Mouse (Mus musculus): ENCODE results near the gene Imp4. TPM values are rescaled to one million over a fixed set of nuclear protein-coding genes. Genes with fewer than 3 reads are reported as not detected.

The Imp4 gene
- polyA plus RNA-seq, 1 experiment from 2014 or later, result 73.8 TPM

DNA sequence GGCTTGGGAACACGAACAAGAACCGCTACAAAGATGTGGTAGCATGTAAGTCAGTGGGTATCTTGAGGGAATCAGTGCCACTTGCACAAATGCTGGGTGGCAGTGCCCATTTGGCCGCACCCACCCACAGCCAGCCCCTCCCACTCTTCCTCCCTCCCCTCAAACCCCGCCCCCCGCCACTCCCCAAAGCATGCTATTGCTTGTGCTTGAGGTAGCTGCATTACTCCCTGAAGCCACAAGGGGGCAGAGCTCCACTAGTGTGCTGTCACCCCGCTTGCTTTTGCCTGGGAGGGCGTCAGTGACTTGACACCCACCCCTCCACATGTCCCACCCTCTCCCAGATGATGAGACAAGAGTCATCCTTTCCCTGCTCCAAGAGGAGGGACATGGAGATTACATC lies 23.1 kb downstream of the Imp4 start:
- H3K9ac ChIP-seq, result no peak overlapping the region
- H3K4me3 ChIP-seq (replicated peaks), result no peak overlapping the region
- no peaks in the 10 kb centered on the region for H3K36me3 ChIP-seq
- WGBS (ENCODE audit: insufficient replicate concordance), result 20% methylated on average over 7 of the region's 7 CpGs
- peak; percentile 61 for DNase-seq
- ATAC-seq (ENCODE audit: low read depth), result peak; percentile 22; the same call in 1 of the 2 replicates
- peaks cover 25% of the 10 kb centered on the region for H3K4me1 ChIP-seq (replicated peaks)
- no peak overlapping the region for H3K4me2 ChIP-seq
- H3K27ac ChIP-seq, result no peak overlapping the region
- peaks cover 17% of the 10 kb centered on the region for H3K27me3 ChIP-seq
- no peaks in the 10 kb centered on the region for H3K9me3 ChIP-seq (replicated peaks)

DNA sequence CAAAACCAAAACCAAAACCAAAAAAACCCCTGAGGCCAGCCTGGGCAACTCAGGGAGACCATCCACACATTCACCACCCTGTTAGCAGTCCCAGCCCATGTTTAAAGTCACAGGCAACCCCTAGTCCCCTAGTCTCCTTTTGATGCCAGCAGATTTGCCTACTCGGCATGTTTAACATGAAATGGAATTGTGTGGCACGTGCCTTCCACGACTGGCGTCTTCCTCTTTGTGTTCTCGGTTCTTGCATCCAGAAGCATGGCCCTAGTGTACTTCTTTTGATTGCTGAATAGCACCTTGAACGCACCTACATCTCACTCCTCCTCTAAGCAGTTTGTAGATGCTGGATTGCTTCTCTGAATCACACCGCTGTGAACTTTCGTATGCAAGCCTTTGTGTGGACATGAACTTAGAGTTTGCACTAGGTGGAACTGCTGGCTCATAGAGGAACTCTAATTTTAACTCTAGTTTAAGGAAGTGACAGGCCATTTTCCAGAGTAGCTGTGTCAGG lies 24.7 kb downstream of the Imp4 start:
- whole genome bisulfite sequencing (ENCODE audit: insufficient replicate concordance), result 41% methylated on average over 8 of the region's 8 CpGs
- peak overlapping the region; percentile 48; the same call in 1 of the 2 replicates for H3K27ac ChIP-seq
- peaks cover 3% of the 10 kb centered on the region; the same call in 1 of the 2 replicates for H3K27me3 ChIP-seq
- H3K9ac ChIP-seq, result no peak overlapping the region
- no peaks in the 10 kb centered on the region for H3K36me3 ChIP-seq
- no peak for ATAC-seq (ENCODE audit: low read depth)
- H3K4me1 ChIP-seq (replicated peaks), result peaks cover 22% of the 10 kb centered on the region
- no peaks in the 10 kb centered on the region for H3K9me3 ChIP-seq (replicated peaks)
- no peak overlapping the region for H3K4me2 ChIP-seq
- no peak overlapping the region for H3K4me3 ChIP-seq (replicated peaks)
- no peak for DNase-seq

DNA sequence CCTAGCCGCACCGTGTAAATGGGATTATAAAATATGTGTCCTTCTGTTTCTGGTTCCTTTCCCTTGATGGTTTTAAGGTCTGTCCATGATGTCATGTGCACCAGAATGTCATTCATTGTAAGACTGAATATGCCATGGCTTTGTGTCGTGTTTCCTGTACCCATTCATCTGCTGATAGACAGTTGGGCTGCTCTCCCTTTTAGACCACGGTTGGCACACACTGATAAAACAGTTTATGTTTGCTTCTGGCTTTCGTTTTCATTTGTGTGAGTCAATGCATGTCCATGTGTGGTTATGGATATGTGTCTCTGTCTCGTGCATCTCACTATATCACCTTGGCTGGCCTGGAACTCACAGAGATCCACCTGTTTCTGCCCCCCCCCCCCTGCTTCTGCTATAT lies 25.8 kb downstream of the Imp4 start:
- 36% methylated on average over 6 of the region's 6 CpGs for WGBS (ENCODE audit: insufficient replicate concordance)
- no peaks in the 10 kb centered on the region; the same call in 1 of the 2 replicates for H3K27me3 ChIP-seq
- peaks cover 15% of the 10 kb centered on the region for H3K4me1 ChIP-seq (replicated peaks)
- H3K36me3 ChIP-seq, result no peaks in the 10 kb centered on the region
- H3K4me2 ChIP-seq, result no peak overlapping the region
- no peaks in the 10 kb centered on the region for H3K9me3 ChIP-seq (replicated peaks)
- H3K9ac ChIP-seq, result no peak overlapping the region
- H3K27ac ChIP-seq, result no peak overlapping the region
- ATAC-seq (ENCODE audit: low read depth), result peak; percentile 47
- no peak overlapping the region for H3K4me3 ChIP-seq (replicated peaks)
- DNase-seq, result no peak

DNA sequence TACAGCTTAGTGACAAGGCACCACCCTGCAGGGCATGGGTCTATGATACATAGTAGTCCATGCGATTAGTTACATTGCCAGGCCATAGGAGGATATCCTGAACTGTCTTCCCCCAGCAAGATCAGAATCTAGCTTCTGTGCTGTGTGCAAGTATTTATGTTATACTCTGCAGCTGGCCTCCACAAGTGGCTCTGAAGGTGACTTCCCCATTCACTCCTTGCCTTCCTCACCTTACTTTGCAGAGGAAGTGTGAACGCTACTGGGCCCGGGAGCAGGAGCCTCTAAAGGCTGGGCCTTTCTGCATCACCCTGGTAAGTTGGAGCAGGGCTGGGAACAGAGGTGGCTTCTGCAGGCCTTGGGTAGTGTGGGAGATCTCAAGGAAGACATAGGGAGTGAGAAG lies 28.4 kb downstream of the Imp4 start:
- 27% methylated on average over 3 of the region's 3 CpGs for WGBS (ENCODE audit: insufficient replicate concordance)
- no peak overlapping the region for H3K4me2 ChIP-seq
- peaks cover 7% of the 10 kb centered on the region; the same call in 1 of the 2 replicates for H3K27me3 ChIP-seq
- DNase-seq (no peak), ATAC-seq (ENCODE audit: low read depth) (no peak)
- H3K4me3 ChIP-seq (replicated peaks), result no peak overlapping the region
- H3K4me1 ChIP-seq (replicated peaks), result peaks cover 16% of the 10 kb centered on the region
- no peaks in the 10 kb centered on the region for H3K36me3 ChIP-seq
- no peaks in the 10 kb centered on the region for H3K9me3 ChIP-seq (replicated peaks)
- H3K27ac ChIP-seq, result no peak overlapping the region
- no peak overlapping the region for H3K9ac ChIP-seq

DNA sequence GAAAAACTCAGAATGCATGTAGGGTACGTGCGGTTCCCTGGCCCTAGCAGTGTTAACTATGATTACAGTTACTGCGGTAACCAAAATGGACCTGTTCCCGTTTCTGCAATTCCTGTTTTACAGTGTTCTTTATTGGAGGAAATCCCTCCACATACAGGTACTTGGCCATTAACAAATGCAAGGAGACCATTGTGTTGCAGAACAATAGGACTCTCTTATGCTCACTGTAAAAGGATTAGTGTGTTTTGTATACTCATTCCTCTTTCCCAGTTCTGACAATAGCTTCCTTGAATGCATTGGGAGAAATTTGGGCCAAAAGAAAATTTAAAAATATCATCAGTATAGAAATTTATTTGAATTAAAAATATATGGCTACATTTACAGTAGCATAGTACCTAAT lies 28.8 kb downstream of the Imp4 start:
- DNase-seq (no peak), ATAC-seq (ENCODE audit: low read depth) (no peak)
- WGBS (ENCODE audit: insufficient replicate concordance), result 63% methylated on average over 4 of the region's 4 CpGs
- H3K4me3 ChIP-seq (replicated peaks), result no peak overlapping the region
- H3K36me3 ChIP-seq, result no peaks in the 10 kb centered on the region
- no peaks in the 10 kb centered on the region for H3K9me3 ChIP-seq (replicated peaks)
- no peak overlapping the region for H3K27ac ChIP-seq
- H3K27me3 ChIP-seq, result peaks cover 11% of the 10 kb centered on the region
- no peak overlapping the region for H3K4me2 ChIP-seq
- no peak overlapping the region for H3K9ac ChIP-seq
- H3K4me1 ChIP-seq (replicated peaks), result peaks cover 20% of the 10 kb centered on the region

DNA sequence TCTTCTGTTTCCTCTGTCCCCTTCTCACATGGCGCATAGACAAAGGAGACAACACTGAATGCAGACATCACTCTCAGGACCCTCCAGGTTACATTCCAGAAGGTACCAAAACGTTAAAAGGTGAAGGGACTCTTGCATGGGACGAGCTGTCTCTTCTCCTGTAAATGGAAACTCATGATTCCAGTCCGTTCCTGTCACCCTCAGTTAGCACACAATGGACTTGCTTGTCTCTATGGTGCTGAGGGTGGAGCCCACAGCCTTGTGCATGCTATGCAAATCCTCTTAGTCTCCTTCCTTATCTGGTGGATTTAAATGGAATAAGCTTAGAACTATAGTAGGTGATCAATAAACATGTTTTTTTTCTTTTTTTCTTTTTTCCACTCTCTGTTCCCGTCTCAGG lies 30.1 kb downstream of the Imp4 start:
- H3K27me3 ChIP-seq, result peaks cover 14% of the 10 kb centered on the region
- ATAC-seq (ENCODE audit: low read depth), result no peak
- no peak overlapping the region for H3K4me3 ChIP-seq (replicated peaks)
- H3K9me3 ChIP-seq (replicated peaks), result no peaks in the 10 kb centered on the region
- H3K27ac ChIP-seq, result no peak overlapping the region
- H3K9ac ChIP-seq, result no peak overlapping the region
- no peak overlapping the region for H3K4me2 ChIP-seq
- H3K36me3 ChIP-seq, result no peaks in the 10 kb centered on the region
- peaks cover 21% of the 10 kb centered on the region for H3K4me1 ChIP-seq (replicated peaks)
- WGBS (ENCODE audit: insufficient replicate concordance), result 58% methylated on average over 5 of the region's 5 CpGs
- DNase-seq, result no peak

DNA sequence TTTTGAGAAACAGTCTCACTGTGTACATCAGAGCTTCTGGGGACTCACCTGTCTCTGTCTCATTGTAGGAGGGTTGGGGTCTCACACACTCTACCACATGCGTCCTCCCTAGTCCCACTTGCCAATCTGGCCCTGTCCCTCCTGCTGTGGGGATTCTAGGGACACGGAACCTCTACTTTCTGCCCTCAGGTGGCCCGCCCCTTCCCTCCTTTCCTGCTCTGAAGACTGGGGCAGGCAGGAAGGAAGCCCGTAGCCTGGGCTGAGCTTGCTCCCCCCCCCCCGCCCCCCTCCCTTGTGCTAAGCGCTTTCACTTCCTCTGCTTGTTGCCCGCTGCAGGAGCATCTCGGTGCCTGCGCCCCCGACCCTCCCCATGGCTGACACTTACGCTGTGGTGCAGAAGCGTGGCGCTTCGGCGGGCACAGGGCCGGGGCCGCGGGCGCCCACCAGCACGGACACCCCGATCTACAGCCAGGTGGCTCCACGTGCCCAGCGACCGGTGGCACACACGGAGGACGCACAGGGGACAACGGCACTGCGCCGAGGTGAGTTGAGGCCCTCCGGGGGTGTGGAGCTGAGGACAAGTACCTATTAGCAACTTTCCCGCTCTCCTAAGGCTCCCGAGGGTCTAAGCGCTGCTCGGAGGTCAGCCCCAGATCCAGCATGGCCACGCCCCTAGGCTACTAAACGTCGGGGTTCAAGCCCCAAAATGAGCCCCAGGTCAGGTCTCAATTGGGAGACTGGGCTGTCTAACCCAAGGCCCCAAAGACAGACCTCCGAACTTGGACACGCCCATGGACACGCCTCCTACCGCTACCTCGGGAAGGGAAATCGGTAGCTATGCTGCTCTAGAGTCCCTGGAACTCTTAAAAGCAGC lies 33.0 kb downstream of the Imp4 start:
- Histone ChIP-seq H3K4me2 (peak overlapping the region; percentile 84), H3K27ac (peak overlapping the region; percentile 5), H3K4me3 (replicated peaks) (peak overlapping the region; percentile 61), H3K4me1 (replicated peaks) (peaks cover 21% of the 10 kb centered on the region), H3K9me3 (replicated peaks) (no peaks in the 10 kb centered on the region), H3K9ac (peak overlapping the region; percentile 62), H3K27me3 (peaks cover 14% of the 10 kb centered on the region), H3K36me3 (no peaks in the 10 kb centered on the region)
- WGBS (ENCODE audit: insufficient replicate concordance), result 1% methylated on average over 42 of the region's 43 CpGs
- DNase-seq, result peak; percentile 56
- ATAC-seq (ENCODE audit: low read depth), result peak; percentile 75

DNA sequence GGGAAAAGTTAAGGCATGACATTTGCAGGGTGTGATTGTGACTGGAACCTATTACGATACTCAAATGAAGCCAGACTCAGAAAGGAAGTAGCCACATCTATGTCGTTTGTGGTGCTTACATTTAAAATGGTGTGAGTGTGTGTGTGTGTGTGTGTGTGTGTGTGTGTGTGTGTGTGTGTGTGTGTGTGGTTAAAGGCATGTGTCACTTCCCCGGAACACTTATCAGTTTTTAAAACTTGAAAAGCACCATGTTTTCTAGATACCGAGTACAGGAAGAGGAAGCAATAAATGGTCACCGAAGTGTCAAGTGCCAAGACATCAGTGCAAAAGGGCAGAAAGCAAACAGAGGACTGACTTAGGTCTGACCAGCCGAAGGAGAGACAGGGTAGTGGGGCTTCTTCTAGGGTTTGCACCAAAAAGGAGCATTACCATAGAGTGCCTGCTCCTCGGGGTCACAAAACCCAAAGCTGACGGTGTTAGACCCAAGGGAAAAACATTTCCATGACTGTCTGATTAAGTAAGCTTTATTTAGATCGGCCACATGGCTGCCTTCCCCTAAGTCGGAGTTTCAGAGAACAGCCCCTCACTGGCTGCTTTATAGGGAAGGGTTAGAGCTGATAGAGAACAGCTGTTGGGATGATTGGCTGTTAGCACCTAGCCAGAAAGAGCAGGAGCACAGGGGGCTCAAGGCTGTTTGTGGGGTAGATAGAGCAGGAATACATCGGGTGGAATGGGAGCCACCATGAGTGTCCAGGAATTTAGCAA lies 39.4 kb downstream of the Imp4 start:
- WGBS (ENCODE audit: insufficient replicate concordance), result 15% methylated on average over 11 of the region's 11 CpGs
- no peaks in the 10 kb centered on the region for H3K27me3 ChIP-seq
- DNase-seq, result no peak
- H3K36me3 ChIP-seq, result no peaks in the 10 kb centered on the region
- H3K4me2 ChIP-seq, result no peak overlapping the region
- H3K27ac ChIP-seq, result no peak overlapping the region
- no peak for ATAC-seq (ENCODE audit: low read depth)
- no peak overlapping the region for H3K4me3 ChIP-seq (replicated peaks)
- H3K9ac ChIP-seq, result no peak overlapping the region
- peaks cover 3% of the 10 kb centered on the region for H3K4me1 ChIP-seq (replicated peaks)
- no peaks in the 10 kb centered on the region for H3K9me3 ChIP-seq (replicated peaks)

DNA sequence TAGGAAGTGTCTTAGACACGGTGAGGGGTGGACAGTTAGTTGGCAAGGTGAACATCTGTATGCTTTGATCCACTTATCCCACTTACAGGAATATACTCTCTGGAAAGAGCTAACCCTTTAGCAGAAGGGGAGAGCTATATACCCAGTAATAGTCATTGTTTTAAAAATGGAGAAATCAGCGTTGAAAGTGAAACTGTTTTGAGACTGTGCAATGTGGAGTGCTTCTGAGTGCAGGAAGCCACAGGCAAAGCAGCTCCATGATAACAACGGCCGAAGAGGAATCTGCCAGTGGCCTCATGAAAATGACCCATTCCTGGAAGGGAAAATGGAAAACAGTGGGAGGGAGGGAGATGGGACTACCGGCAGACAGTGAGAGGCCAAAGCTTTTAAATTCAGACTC lies 41.1 kb downstream of the Imp4 start:
- H3K36me3 ChIP-seq, result no peaks in the 10 kb centered on the region
- no peak overlapping the region for H3K27ac ChIP-seq
- H3K27me3 ChIP-seq, result no peaks in the 10 kb centered on the region
- ATAC-seq (ENCODE audit: low read depth), result no peak
- WGBS (ENCODE audit: insufficient replicate concordance), result 20% methylated on average over 5 of the region's 5 CpGs
- no peaks in the 10 kb centered on the region for H3K9me3 ChIP-seq (replicated peaks)
- H3K4me3 ChIP-seq (replicated peaks), result no peak overlapping the region
- no peak overlapping the region for H3K4me2 ChIP-seq
- H3K4me1 ChIP-seq (replicated peaks), result peaks cover 11% of the 10 kb centered on the region
- no peak overlapping the region for H3K9ac ChIP-seq
- no peak for DNase-seq

DNA sequence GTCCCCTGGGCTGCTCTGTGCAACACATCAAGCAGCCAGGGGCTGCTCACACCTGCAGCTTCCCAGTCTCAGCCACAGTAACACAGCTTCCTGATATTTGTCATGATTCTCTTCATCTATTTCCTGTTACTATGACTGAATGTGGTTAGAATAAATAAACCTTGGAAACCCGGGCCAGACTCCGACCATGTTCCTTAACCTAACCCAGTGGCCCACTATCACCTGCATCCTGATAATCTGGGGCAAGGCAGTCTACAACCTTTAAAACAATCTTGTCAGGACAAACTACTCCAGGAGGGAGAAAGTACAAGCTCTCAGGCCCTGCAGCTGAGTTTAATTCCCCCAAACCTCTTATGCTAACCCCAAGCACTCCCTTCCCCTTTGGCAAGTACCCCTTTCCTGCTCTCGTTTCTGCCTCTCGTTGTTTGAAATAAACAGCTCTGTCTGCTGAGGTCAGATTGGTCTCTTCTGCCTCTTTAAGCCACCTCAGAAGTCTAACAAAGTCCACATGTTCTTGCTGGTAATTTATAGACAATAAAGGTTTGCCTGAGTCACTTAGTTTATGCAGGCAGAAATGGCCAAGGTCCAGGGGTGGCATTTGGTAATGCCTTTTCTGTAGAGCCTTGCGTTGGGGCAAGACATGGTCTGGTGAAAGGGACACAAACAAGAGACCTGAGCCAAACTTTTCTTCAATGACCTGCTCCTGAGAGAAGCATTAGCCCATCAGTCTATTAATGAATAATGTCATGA lies 42.4 kb downstream of the Imp4 start:
- Histone ChIP-seq H3K4me2 (no peak overlapping the region), H3K27ac (no peak overlapping the region), H3K36me3 (no peaks in the 10 kb centered on the region), H3K4me3 (replicated peaks) (no peak overlapping the region), H3K9ac (no peak overlapping the region), H3K9me3 (replicated peaks) (no peaks in the 10 kb centered on the region), H3K4me1 (replicated peaks) (peaks cover 15% of the 10 kb centered on the region), H3K27me3 (no peaks in the 10 kb centered on the region)
- 42% methylated on average over 5 of the region's 5 CpGs for WGBS (ENCODE audit: insufficient replicate concordance)
- ATAC-seq (ENCODE audit: low read depth) (no peak), DNase-seq (no peak)

DNA sequence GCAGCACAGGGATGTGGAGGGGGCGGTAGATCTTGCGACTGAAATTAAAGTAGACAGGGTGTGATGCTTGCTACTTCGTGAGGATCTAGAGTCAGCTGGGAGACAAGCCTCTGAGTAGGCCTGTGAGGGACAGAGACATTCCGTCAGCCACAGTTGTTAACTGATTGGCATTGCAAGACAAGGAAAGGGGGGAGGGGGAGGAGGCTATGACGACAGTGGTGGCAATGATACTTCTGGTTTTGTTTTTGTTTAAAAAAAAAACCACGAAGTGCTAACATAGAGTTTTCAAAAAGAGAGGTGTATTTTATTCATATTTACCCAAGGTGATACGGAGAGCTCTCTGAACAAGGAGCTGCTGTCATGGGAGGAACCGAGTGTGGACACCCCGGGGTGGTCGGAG lies 44.8 kb downstream of the Imp4 start:
- Histone ChIP-seq H3K9me3 (replicated peaks) (no peaks in the 10 kb centered on the region), H3K36me3 (no peaks in the 10 kb centered on the region), H3K27ac (no peak overlapping the region), H3K4me1 (replicated peaks) (peaks cover 11% of the 10 kb centered on the region), H3K4me2 (no peak overlapping the region), H3K9ac (no peak overlapping the region), H3K4me3 (replicated peaks) (no peak overlapping the region), H3K27me3 (no peaks in the 10 kb centered on the region)
- WGBS (ENCODE audit: insufficient replicate concordance), result 51% methylated on average over 10 of the region's 10 CpGs
- DNase-seq, result no peak
- ATAC-seq (ENCODE audit: low read depth), result no peak

Data from liver, embryonic 13.5 days (tissue).